Mouse (Mus musculus) erythroblast, embryonic 14.5 days (primary cell): Measurements from ENCODE around the gene Gm47289. TPM values are rescaled to one million over a fixed set of nuclear protein-coding genes. Genes with fewer than 3 reads are reported as not detected.
A peak's percentile ranks its signal among the peaks of the same experiment; 100 is the strongest.

Experiments
- H3K27me3 ChIP-seq: 2 replicates; pipeline ENCODE4 v1.6.1; 2012; ENCODE audit warnings: inconsistent platforms; ENCODE audit not compliant: control insufficient read depth
- H3K36me3 ChIP-seq: 2 replicates; pipeline ENCODE4 v1.6.1; 2012; ENCODE audit warnings: mild to moderate bottlenecking, inconsistent platforms; ENCODE audit not compliant: control insufficient read depth
- H3K4me1 ChIP-seq: 2 replicates; pipeline ENCODE4 v1.6.1; 2012; ENCODE audit warnings: inconsistent platforms; ENCODE audit not compliant: control insufficient read depth
- H3K4me3 ChIP-seq: replicated peaks from 2 replicates; pipeline ENCODE3; 2012; ENCODE audit warnings: moderate library complexity, mild to moderate bottlenecking, inconsistent platforms
- H3K9me3 ChIP-seq: 2 replicates; pipeline ENCODE4 v1.6.1; 2012; ENCODE audit warnings: low read length, inconsistent platforms, mixed read lengths; ENCODE audit not compliant: control insufficient read depth
- GATA1 ChIP-seq: IDR thresholded peaks from 2 replicates; pipeline ENCODE4 v1.6.1; 2012; ENCODE audit warnings: low read length, inconsistent platforms, mixed read lengths
- TAL1 ChIP-seq: IDR thresholded peaks from 3 replicates; pipeline ENCODE4 v1.6.1; 2012; ENCODE audit warnings: low read length, inconsistent platforms, mixed read lengths
- polyA plus RNA-seq: library from polyadenylated mRNA; stranded (reverse); fragments of >175 nt; gene quantifications from 2 replicates; pipeline ENCODE4 v1.2.3, GENCODE M21; 2012

The Gm47289 gene
- polyA plus RNA-seq, 1 experiment: not detected

GRCm38 (mm10) chr9:119155826-119156225 is 3.1 kb upstream of the Gm47289 start:
- no peaks in the 10 kb centered on the region for H3K4me1 ChIP-seq
- H3K9me3 ChIP-seq: no peaks in the 10 kb centered on the region
- TF ChIP-seq TAL1 (no peak), GATA1 (no peak)
- no peaks in the 10 kb centered on the region; the same call in 1 of the 2 replicates for H3K36me3 ChIP-seq
- H3K27me3 ChIP-seq: peaks cover 28% of the 10 kb centered on the region
- no peak overlapping the region for H3K4me3 ChIP-seq

GRCm38 (mm10) chr9:119156278-119157201 is 2.4 kb upstream of the Gm47289 start, which contains the start of gene Acaa1b:
Acaa1b (minus strand) TSS chr9:119157093.
- no peaks in the 10 kb centered on the region for H3K9me3 ChIP-seq
- H3K4me3 ChIP-seq: peak within 1 kb of the TSS; percentile 50
- H3K27me3 ChIP-seq: peaks cover 28% of the 10 kb centered on the region
- H3K36me3 ChIP-seq: no peaks in the 10 kb centered on the region; the same call in 1 of the 2 replicates
- no peaks in the 10 kb centered on the region for H3K4me1 ChIP-seq
- TF ChIP-seq TAL1: no peak
- no peak for TF ChIP-seq GATA1

- peaks cover 26% of the 10 kb centered on the region for H3K27me3 ChIP-seq
- H3K4me1 ChIP-seq: no peaks in the 10 kb centered on the region
- H3K36me3 ChIP-seq: no peaks in the 10 kb centered on the region
- TF ChIP-seq GATA1 (no peak), TAL1 (no peak)
- 0 out of 2 replicates have a peak, but pooled peaks cover 2% of the 10 kb centered on the region for H3K9me3 ChIP-seq
- H3K4me3 ChIP-seq: no peak overlapping the region
Measured at GRCm38 (mm10) chr9:119160689-119161088, 1.7 kb downstream of the Gm47289 start.

GRCm38 (mm10) chr9:119164743-119165142 is 5.8 kb downstream of the Gm47289 start:
- TF ChIP-seq TAL1 (no peak), GATA1 (no peak)
- Histone ChIP-seq H3K4me3 (no peak overlapping the region), H3K27me3 (no peaks in the 10 kb centered on the region)

DNA sequence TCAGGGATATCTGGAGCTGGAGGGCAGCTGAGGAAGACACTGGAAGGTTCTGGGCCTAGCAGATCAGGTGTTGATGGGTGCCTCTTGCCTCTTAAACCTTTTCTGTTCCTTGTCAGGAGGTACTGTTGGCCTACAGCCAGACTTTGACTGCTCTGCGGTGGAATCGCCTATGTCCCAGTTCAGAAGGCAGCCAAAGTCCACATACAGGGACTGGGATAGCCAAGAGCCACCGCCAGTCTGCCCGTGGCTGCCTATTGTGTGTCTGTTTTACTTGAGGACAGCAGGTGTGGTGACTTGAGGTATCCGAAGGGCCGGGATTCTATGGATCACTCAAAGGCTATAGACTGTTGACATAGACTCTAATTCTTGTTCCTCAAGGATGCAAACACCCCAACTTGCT is 6.6 kb downstream of the Gm47289 start:
- no peaks in the 10 kb centered on the region for H3K4me1 ChIP-seq
- H3K4me3 ChIP-seq: no peak overlapping the region
- H3K27me3 ChIP-seq: no peaks in the 10 kb centered on the region
- 0 out of 2 replicates have a peak, but pooled peaks cover 2% of the 10 kb centered on the region for H3K9me3 ChIP-seq
- no peaks in the 10 kb centered on the region for H3K36me3 ChIP-seq
- TF ChIP-seq GATA1 (no peak), TAL1 (no peak)

More at GRCm38 (mm10) chr9:119164743-119165142, 5.8 kb downstream of the Gm47289 start:
- Histone ChIP-seq H3K4me1 (no peaks in the 10 kb centered on the region), H3K9me3 (0 out of 2 replicates have a peak, but pooled peaks cover 2% of the 10 kb centered on the region), H3K36me3 (no peaks in the 10 kb centered on the region)

DNA sequence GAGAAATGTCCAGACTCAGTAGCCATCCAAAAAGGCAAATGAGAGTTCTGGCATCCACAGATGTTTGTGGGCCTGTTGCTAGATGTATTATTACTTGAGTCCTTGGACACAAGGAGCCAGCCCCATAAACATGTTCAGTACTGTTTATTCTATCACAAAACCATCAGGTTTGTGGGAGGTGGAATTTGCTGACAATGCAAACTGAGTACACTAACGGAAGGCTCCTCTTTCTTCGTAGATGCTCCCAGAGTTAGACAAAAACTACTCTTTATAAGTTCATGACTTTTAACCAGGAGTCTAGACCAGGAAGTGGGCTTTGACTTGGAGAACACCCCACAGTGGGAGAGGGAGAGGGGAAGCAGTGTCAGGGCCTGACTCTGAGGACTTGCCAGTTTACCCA is 8.6 kb downstream of the Gm47289 start:
- H3K36me3 ChIP-seq: no peaks in the 10 kb centered on the region
- no peak overlapping the region for H3K4me3 ChIP-seq
- 0 out of 2 replicates have a peak, but pooled peaks cover 2% of the 10 kb centered on the region for H3K9me3 ChIP-seq
- no peaks in the 10 kb centered on the region for H3K4me1 ChIP-seq
- TF ChIP-seq TAL1 (no peak), GATA1 (no peak)
- H3K27me3 ChIP-seq: no peaks in the 10 kb centered on the region

DNA sequence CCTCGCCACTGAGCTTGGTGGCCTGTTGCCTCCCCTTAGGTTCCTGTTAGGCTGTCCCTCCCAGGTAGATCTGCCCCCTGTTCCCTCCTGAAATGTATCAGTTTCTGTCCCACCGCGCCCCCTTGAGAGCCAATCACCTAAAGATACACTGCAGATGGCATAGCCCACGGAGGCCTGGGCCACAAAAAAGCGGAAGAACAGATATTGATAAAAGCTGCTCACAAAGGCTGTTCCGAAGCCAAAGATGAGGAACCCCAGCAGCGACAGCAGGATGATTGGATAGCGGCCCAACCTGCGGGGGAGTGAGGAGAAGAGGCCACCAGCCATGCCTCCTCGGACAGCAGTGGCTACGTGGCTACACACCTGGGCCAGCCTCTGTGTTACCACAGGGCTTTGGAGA is 20.3 kb downstream of the Gm47289 start:
- Histone ChIP-seq H3K36me3 (no peaks in the 10 kb centered on the region), H3K27me3 (no peaks in the 10 kb centered on the region), H3K4me1 (no peaks in the 10 kb centered on the region), H3K9me3 (no peaks in the 10 kb centered on the region), H3K4me3 (no peak overlapping the region)
- no peak for TF ChIP-seq TAL1
- TF ChIP-seq GATA1: no peak

- Histone ChIP-seq H3K27me3 (no peaks in the 10 kb centered on the region), H3K4me3 (no peak overlapping the region), H3K36me3 (no peaks in the 10 kb centered on the region), H3K9me3 (no peaks in the 10 kb centered on the region), H3K4me1 (no peaks in the 10 kb centered on the region)
- no peak for TF ChIP-seq GATA1
- no peak for TF ChIP-seq TAL1
Measured at GRCm38 (mm10) chr9:119181241-119181728, 22.3 kb downstream of the Gm47289 start.
